Comparison of ENCODE assay signal across 16 mouse cellular contexts in genomic region chr17:86651091-86651490, GRCm38 (mm10).
DNase-seq lines count a peak whose midpoint lies in the region; ATAC-seq and TF ChIP-seq lines count a peak whose summit lies in the region.
"Had no signal": no experiment of that assay in that cellular context is flagged by ENCODE, and none has a peak within 500 bp of the region (broad histone marks: within the 10 kb centered on the region; RNA-seq: fewer than 3 reads in every experiment).

No protein-coding gene starts in this region.

- H3K36me3 ChIP-seq in heart, embryonic 10.5 days: peaks cover 10% of the 10 kb centered on the region; the same call in 1 of the 2 replicates
- H3K36me3 ChIP-seq in kidney, embryonic 16.5 days (ENCODE audit: insufficient read depth, low read length): no peaks in the 10 kb centered on the region
- H3K36me3 ChIP-seq: embryonic facial prominence, embryonic 10.5 days; hindbrain, embryonic 13.5 days had no signal

- WGBS in heart, embryonic 10.5 days: 54% methylated on average over 4 of the region's 4 CpGs
- WGBS in lung, adult 2 months: 69% methylated on average over 4 of the region's 4 CpGs
- WGBS in kidney, embryonic 16.5 days: 57% methylated on average over 4 of the region's 4 CpGs

- H3K27ac ChIP-seq in heart, embryonic 10.5 days: no peak overlapping the region
- peak overlapping the region; percentile 9 for H3K27ac ChIP-seq in kidney, embryonic 16.5 days (ENCODE audit: low read length)
- H3K27ac ChIP-seq: embryonic facial prominence, embryonic 10.5 days; forebrain, embryonic 13.5 days; hindbrain, embryonic 13.5 days; hindbrain, postnatal 0 days had no signal

- no peak overlapping the region for H3K4me2 ChIP-seq in kidney, embryonic 16.5 days (replicated peaks; ENCODE audit: low read depth, low read length)
- H3K4me2 ChIP-seq: forebrain, embryonic 13.5 days; hindbrain, embryonic 13.5 days had no signal

- no peak overlapping the region for H3K9ac ChIP-seq in kidney, embryonic 16.5 days (replicated peaks; ENCODE audit: low read length)
- H3K9ac ChIP-seq: forebrain, embryonic 13.5 days; forebrain, postnatal 0 days; hindbrain, embryonic 13.5 days had no signal

- peaks cover 5% of the 10 kb centered on the region; the same call in 1 of the 2 replicates for H3K4me1 ChIP-seq in heart, embryonic 10.5 days
- no peaks in the 10 kb centered on the region for H3K4me1 ChIP-seq in lung, adult 2 months (ENCODE audit: control insufficient read depth, insufficient read depth, low read length)
- no peaks in the 10 kb centered on the region for H3K4me1 ChIP-seq in kidney, embryonic 16.5 days (ENCODE audit: insufficient read depth, low read length)
- H3K4me1 ChIP-seq: forebrain, embryonic 13.5 days; hindbrain, embryonic 13.5 days had no signal

- intact Hi-C loops in gastrocnemius, postnatal 14 days (cut with DNase I; ENCODE audit: low total_unique reads): no loop called here

- no peaks in the 10 kb centered on the region for H3K27me3 ChIP-seq in heart, embryonic 10.5 days (ENCODE audit: insufficient read depth, poor library complexity, severe bottlenecking)
- no peaks in the 10 kb centered on the region for H3K27me3 ChIP-seq in kidney, embryonic 16.5 days (ENCODE audit: insufficient read depth, low read length)
- H3K27me3 ChIP-seq: forebrain, embryonic 13.5 days; hindbrain, embryonic 13.5 days had no signal

- no peak for ATAC-seq in kidney, embryonic 16.5 days (ENCODE audit: low FRiP score, low TSS enrichment)
- ATAC-seq: forebrain, embryonic 13.5 days; forebrain, postnatal 0 days; hindbrain, postnatal 0 days had no signal

- H3K4me3 ChIP-seq in heart, embryonic 10.5 days: no peak overlapping the region
- no peak overlapping the region for H3K4me3 ChIP-seq in lung, adult 2 months (replicated peaks; ENCODE audit: extremely low read depth, low read depth, low read length)
- no peak overlapping the region for H3K4me3 ChIP-seq in kidney, embryonic 16.5 days (ENCODE audit: low read length)
- H3K4me3 ChIP-seq: embryonic facial prominence, embryonic 10.5 days; forebrain, embryonic 13.5 days; hindbrain, embryonic 13.5 days had no signal

- H3K9me3 ChIP-seq in heart, embryonic 10.5 days: no peaks in the 10 kb centered on the region
- no peaks in the 10 kb centered on the region for H3K9me3 ChIP-seq in kidney, embryonic 16.5 days (ENCODE audit: low read length)
- H3K9me3 ChIP-seq: embryonic facial prominence, embryonic 10.5 days; forebrain, embryonic 13.5 days; hindbrain, embryonic 13.5 days had no signal

- no peak for TF ChIP-seq CTCF in lung, adult 2 months (IDR thresholded peaks at IDR 0.05; ENCODE audit: insufficient read depth, low read length)

- TF ChIP-seq POLR2A in lung, adult 2 months (IDR thresholded peaks at IDR 0.05; ENCODE audit: borderline replicate concordance, extremely low read depth, low read depth, low read length): no peak

- DNase-seq in heart, adult 8-10 months (ENCODE audit: low spot score): peak; percentile 19
- no peak for DNase-seq in heart, embryonic 10.5 days (ENCODE audit: low spot score)
- peak; percentile 18 for DNase-seq in lung, postnatal 10 days
- no peak for DNase-seq in lung, adult 2 months
- DNase-seq in kidney, postnatal 36 days: peak; percentile 4 to 10
- DNase-seq in thymus, postnatal 10 days (ENCODE audit: low spot score in 2 of 2): no peak
- DNase-seq in gastrocnemius, postnatal 14 days: no peak
- DNase-seq: adrenal gland, adult 2 months; adrenal gland, postnatal 36 days; forebrain, postnatal 0 days; gastrocnemius, postnatal 25 days had no signal

Comparison
In these comparisons a context has a peak if more than half of its experiments do, and no peak if none do; other contexts are left out.
1. DNase-seq: peak in heart, adult 8-10 months (single experiment), lung, postnatal 10 days (single experiment) and kidney, postnatal 36 days (2 of 2); none in heart, embryonic 10.5 days (single experiment), lung, adult 2 months (single experiment), thymus, postnatal 10 days (0 of 2) and gastrocnemius, postnatal 14 days (single experiment).